Mouse (Mus musculus) B cell, adult 67 days (primary cell): ENCODE data around the gene Atp5mpl. TPM values are rescaled to one million over a fixed set of nuclear protein-coding genes. Genes with fewer than 3 reads are reported as not detected.

ENCODE experiments used
- total RNA-seq, 2 experiments: library from RNA; stranded (reverse); gene quantifications; 4 replicates each; pipeline ENCODE4 v1.2.4; 2023

The Atp5mpl gene
- 100 to 1,000 TPM; 155 to 181 TPM for total RNA-seq

DNA sequence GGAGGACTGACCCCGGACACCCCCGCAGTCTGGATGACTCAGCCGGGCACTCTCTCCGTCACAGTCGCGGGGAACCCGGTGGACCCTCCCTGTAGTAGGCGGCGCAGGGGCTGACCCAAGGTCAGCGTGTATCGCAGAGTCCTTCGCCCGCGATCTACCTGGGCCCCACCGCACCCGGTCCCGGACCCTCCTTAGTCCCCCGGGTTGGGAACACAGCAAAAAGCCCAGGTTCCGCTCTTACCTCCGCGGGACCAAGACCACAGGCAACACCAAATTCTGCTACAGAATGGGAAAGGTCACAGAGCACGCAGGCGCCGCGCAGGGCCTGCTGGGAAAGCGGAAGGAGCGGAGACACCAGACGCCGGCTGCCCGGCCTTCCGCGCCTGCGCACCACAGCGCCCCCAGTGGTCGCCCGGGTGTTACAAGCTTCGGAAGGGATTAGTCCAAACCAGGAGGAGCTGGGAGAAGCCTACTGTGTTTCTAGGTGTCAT lies at the start of gene Atp5mpl:
Gene Atp5mpl, minus strand, starts transcription at position 295 of the 491 bp plus-strand sequence.

DNA sequence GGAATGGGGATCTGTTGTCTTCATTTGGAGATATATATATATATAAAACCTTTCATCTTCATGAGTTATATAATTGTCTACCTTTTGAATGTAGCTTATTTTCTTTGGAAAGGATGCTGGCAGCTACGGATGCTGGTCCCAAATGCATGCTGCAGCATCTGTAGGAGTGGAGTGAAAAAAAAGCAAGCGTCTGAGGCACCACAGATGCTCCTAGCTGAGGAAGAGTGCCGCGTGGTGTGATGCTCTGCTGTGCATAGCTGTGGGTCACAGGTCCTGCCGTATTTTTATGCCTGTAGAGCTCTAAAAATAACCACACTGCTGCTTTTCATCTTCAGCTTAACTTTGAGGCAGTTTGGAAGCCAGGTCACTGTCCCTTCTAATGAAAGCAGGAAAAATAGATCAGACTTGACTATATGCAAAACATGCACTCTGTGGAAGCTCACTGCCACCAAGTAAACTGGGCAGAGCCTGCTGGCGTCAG lies 14.2 kb upstream of the Atp5mpl start, which contains the start of gene Rd3l:
Gene Rd3l, minus strand, starts transcription at position 431 of the 481 bp plus-strand sequence.

DNA sequence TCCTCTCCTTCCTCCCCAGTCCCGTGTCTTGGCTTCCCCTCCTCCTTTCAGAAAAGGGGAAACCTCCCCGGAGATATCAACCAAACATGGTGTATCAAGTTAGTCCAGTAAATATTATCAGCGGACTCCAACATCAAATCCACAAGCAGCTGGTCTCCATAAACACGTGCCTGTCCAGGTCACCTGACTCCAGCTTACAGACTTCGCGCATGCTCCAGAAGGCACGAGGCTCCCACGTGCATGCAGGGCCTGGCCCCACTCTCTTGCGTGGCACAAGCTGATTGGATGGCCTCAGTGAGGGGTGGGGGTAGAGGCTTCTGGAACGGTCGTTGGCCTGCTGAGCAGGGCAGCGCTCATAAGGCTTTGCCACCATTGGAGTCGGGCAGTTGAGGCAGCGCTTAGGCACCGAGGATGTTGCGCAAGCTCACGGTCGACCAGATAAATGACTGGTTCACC lies 4.5 kb upstream of the Atp5mpl start, which contains the start of gene Tdrd9:
Gene Tdrd9, plus strand, starts transcription at position 329 of the 456 bp plus-strand sequence.

Other genes starting within 250 kb of the Atp5mpl start
- 10 to 100 TPM; 80.6 to 93.3 TPM for gene Klc1, start 208.1 kb downstream of the Atp5mpl start, total RNA-seq
- gene Xrcc3, start 153.1 kb downstream of the Atp5mpl start, total RNA-seq = 1 to 10 TPM; 2.1 to 2.6 TPM
- 1 to 10 TPM; 1.8 to 2.7 TPM for gene Zfyve21, start 152.8 kb downstream of the Atp5mpl start, total RNA-seq
- gene Ppp1r13b, start 58.9 kb downstream of the Atp5mpl start, total RNA-seq = 10 to 100 TPM; 47.8 to 58.3 TPM
- gene Tdrd9, start 4.6 kb upstream of the Atp5mpl start, total RNA-seq = not detected
- not detected for gene Rd3l, start 14.3 kb upstream of the Atp5mpl start, total RNA-seq
- gene Aspg, start 139.7 kb upstream of the Atp5mpl start, total RNA-seq = not detected
- gene Kif26a, start 179.2 kb upstream of the Atp5mpl start, total RNA-seq = not detected